Mouse (Mus musculus): ENCODE results near the gene Gpr176.

Gpr176 gene

GRCm38 (mm10) chr2:118372901-118373571 is at the start of gene Gpr176:
Gpr176 (minus strand) TSS chr2:118373419.
- peak; percentile 52 for DNase-seq

GRCm38 (mm10) chr2:118422385-118422784 is 49.2 kb upstream of the Gpr176 start:
- no peak for DNase-seq

DNA sequence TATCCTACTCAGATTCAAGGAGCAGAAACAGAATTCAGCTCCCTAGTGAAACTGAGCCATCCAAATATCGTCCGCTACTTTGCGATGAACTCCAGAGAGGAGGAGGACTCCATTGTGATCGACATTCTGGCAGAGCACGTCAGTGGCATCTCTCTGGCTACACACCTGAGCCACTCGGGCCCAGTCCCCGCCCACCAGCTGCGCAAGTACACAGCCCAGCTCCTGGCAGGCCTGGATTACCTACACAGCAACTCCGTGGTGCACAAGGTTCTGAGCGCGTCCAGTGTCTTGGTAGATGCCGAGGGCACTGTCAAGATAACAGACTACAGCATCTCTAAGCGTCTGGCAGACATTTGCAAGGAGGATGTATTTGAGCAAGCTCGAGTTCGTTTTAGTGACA is 48.7 kb upstream of the Gpr176 start:
- DNase-seq = no peak

DNA sequence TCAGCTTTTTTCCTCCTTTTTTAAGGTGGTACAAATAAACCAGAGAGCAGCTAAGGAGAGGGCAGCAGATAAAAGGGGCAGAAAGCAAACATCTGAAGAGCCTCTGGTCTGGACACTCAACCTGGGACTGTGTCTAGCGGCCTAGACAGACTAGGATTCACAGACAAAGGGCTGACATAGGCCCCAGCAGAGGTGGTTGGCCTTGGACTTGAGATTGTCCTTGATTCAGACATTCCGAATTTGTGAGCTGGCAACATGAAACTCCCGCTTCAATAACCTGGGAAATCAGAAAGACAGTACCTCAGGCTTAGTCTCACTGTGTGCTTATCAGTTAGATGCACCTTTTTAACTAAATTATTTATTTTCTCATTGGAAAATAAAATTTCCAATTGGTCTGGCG is 44.9 kb upstream of the Gpr176 start:
- no peak for DNase-seq

- no peak for DNase-seq
These were observed 42.6 kb upstream of the Gpr176 start for GRCm38 (mm10) chr2:118415601-118416355.

DNA sequence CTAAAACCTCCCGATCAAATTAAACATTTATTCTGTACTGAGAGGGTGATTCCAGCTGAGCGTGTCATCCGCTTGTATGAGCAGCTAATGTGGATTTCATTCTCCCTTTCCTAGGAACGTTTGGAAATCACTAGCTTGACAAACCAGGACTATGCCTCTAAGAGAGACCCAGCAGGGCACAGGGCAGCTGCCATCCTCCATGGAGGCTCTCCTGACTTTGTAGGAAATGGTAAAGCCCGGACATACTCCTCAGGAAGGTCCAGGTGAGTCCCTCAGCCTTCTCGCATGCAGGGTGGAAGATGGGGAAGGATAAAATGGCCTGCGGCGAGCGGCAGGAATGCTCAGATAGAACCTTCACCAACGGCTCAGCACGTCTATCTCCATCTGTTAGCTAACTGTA is 39.6 kb upstream of the Gpr176 start:
- no peak for DNase-seq

GRCm38 (mm10) chr2:118408336-118408895 is 35.2 kb upstream of the Gpr176 start:
- no peak for DNase-seq

DNA sequence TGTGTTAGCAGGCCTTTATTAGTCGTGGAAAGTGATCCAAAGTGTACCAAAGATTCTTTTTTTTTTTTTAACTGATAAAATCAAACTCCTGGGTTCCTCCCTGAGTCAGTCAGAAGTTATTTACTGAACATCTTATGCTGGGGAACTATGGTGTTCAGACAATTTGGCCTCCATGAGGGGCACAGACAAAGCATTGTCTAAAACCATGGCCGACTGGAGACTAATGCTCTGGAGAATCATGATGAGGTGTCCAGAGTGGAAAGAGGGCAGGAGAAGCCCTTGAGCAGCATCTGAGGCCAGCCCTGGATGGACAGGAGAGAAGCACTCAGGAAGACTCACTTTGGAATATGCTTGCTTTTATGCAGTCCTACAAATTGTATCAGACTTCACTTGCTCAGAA is 33.6 kb upstream of the Gpr176 start:
- DNase-seq = no peak

GRCm38 (mm10) chr2:118405568-118405967 is 32.3 kb upstream of the Gpr176 start:
- no peak for DNase-seq

DNA sequence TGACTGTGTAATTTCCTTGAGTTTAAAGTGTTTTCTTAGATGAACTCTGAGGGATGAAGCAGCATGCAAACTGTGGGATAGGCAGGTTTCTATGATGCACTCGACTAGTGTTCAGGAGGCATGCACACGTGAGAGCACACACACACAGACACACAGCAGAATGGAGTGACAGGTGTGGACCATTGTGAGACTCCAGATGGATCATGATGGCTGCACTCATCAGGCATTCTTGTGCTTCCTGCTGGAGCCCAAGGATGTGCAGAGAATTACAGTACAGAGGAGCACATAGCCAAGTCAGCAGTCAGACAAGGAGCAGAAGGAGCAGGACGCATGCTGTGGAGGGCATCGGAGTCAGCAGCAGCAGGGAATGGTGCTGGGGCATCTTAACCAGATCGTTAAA is 31.1 kb upstream of the Gpr176 start:
- no peak for DNase-seq

DNA sequence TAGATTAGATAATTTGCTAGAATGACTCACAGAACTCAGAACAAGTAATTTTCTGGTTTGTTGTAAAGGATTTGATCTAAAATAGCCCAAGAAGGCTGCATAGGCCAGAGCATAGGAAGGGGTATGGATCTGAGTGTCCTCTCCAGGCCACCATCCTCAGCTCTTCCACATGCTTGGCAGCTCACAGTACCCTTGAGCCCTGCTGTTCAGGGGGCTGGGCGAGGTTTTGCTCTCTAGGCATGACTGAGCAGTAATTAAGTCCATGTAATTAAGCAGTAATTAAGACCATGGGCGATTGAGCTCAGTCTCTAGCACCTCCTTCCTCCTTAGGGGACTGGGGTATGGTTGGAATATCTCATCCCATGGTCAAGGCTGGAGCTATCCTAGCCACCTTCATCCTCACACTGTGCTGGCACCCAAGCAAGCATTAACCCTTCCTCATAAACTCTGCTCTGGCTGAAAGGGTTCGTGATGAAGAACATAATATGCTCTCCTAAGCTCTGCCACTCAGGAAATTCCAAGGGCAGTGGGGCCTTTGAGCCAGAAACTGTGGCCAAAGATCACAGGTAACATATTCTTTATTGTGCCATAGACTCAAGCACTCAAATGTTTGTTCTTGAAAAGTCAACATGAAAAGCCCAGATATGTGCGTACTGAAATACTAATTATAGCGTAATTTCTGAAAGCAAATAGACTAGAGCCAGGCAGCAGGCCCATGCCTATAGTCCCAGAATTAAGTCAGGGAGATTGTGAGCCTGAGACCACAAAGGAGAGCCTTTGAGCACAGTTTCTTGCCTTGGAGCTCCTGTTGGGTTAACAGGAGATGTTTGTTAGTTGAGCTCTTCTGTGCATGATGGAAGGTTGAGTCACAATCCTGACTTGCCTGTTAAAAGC is 28.9 kb upstream of the Gpr176 start:
- no peak for DNase-seq

DNA sequence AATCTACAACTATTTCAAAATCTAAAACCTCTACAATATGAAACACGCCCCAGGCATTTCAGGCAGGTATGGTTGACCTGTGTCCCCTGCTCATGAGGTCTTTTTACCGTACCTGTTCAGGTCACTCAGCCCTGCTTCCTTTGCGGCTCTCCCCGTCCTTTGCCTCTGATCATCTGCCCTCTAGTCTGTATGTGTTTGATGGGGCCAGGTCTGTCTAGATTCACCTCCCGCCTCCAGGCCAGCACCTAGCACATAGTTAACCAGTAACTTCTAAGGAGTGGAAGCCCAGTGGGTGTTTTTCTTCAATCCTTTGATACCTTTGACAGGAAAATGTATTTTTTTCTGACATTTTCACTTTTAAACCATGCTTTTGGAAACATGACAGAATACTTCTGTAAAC is 26.5 kb upstream of the Gpr176 start:
- DNase-seq = no peak

- no peak for DNase-seq
These were observed 18.0 kb upstream of the Gpr176 start for GRCm38 (mm10) chr2:118391201-118391600.

GRCm38 (mm10) chr2:118390072-118390471 is 16.9 kb upstream of the Gpr176 start:
- DNase-seq = no peak

GRCm38 (mm10) chr2:118389569-118389968 is 16.4 kb upstream of the Gpr176 start:
- no peak for DNase-seq

GRCm38 (mm10) chr2:118388341-118389335 is 15.4 kb upstream of the Gpr176 start, which contains the start of gene Eif2ak4:
Eif2ak4 (plus strand) TSS chr2:118388618.
- DNase-seq = peak; percentile 100

DNA sequence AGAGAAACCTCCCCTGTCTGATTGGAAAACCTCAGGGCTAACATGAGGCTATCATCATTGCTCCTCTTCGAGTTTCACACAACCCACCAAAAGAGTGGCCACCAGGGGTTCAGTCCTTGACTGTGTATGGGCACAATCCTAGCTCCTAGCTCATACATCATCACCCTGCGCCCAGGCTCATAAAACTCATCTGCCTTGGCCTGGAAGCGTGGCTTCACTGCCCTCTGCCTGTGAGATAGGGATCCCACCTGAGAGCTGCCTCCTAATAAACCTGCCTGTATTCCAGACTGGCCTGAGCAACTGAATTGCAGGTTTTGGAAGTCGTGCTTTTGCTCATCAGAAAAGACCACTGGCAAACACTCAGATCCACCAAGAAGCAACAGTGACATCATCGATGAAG is 10.2 kb upstream of the Gpr176 start:
- no peak for DNase-seq

- DNase-seq = no peak
These were observed 6.5 kb upstream of the Gpr176 start for GRCm38 (mm10) chr2:118379756-118380155.

GRCm38 (mm10) chr2:118375931-118376330 is 2.7 kb upstream of the Gpr176 start:
- DNase-seq = no peak

- DNase-seq = no peak
These were observed 2.3 kb upstream of the Gpr176 start for GRCm38 (mm10) chr2:118375522-118375921.

GRCm38 (mm10) chr2:118373572-118374279 is 507 bp upstream of the Gpr176 start:
- peak; percentile 79 for DNase-seq
